Comparison of ENCODE assay signal across 27 mouse cellular contexts in genomic region chr2:37479559-37479958, GRCm38 (mm10).
"Had no signal": no experiment of that assay in that cellular context is flagged by ENCODE, and none has a peak within 500 bp of the region (broad histone marks: within the 10 kb centered on the region; RNA-seq: fewer than 3 reads in every experiment).

No protein-coding gene starts in this region.

- H3K9ac ChIP-seq: heart, embryonic 13.5 days; heart, embryonic 15.5 days; hindbrain, embryonic 13.5 days; hindbrain, embryonic 15.5 days; kidney, embryonic 15.5 days; limb, embryonic 12.5 days; liver, embryonic 13.5 days had no signal

- H3K4me1 ChIP-seq: heart, embryonic 13.5 days; heart, embryonic 15.5 days; hindbrain, embryonic 13.5 days; hindbrain, embryonic 15.5 days; kidney, embryonic 15.5 days; limb, embryonic 10.5 days; limb, embryonic 12.5 days had no signal

- H3K27me3 ChIP-seq: heart, embryonic 13.5 days; heart, embryonic 15.5 days; hindbrain, embryonic 13.5 days; hindbrain, embryonic 15.5 days; kidney, embryonic 15.5 days; limb, embryonic 12.5 days; liver, embryonic 13.5 days had no signal

- H3K4me3 ChIP-seq: heart, adult 2 months; heart, embryonic 13.5 days; heart, embryonic 15.5 days; hindbrain, embryonic 13.5 days; hindbrain, embryonic 15.5 days; kidney, embryonic 15.5 days; left cerebral cortex, adult 2 months; limb, embryonic 10.5 days; limb, embryonic 12.5 days; liver, embryonic 13.5 days had no signal

- DNase-seq: gastrocnemius, postnatal 14 days; gastrocnemius, postnatal 36 days; heart, adult 11 months; heart, adult 2 months; heart, postnatal 14 days; heart, postnatal 36 days; kidney, adult 11 months; kidney, adult 2 months; kidney, adult 9 months; kidney, postnatal 14 days; kidney, postnatal 36 days; layer of hippocampus, adult 9-11 months; layer of hippocampus, postnatal 36 days; liver; liver, embryonic 13.5 days had no signal

- H3K4me2 ChIP-seq: heart, embryonic 11.5 days; heart, embryonic 13.5 days; heart, embryonic 15.5 days; hindbrain, embryonic 13.5 days; hindbrain, embryonic 15.5 days; kidney, embryonic 15.5 days; limb, embryonic 12.5 days; liver, embryonic 13.5 days had no signal

- H3K9me3 ChIP-seq: heart, embryonic 13.5 days; heart, embryonic 15.5 days; hindbrain, embryonic 13.5 days; hindbrain, embryonic 15.5 days; kidney, embryonic 15.5 days; limb, embryonic 10.5 days; limb, embryonic 12.5 days; liver, embryonic 13.5 days had no signal

- ATAC-seq: hindbrain, postnatal 0 days; intestine, embryonic 16.5 days had no signal

- H3K27ac ChIP-seq: heart, adult 2 months; heart, embryonic 13.5 days; heart, embryonic 15.5 days; hindbrain, embryonic 13.5 days; hindbrain, embryonic 15.5 days; hindbrain, postnatal 0 days; kidney, embryonic 15.5 days; kidney, postnatal 0 days; left cerebral cortex, adult 2 months; limb, embryonic 10.5 days; limb, embryonic 12.5 days; liver, embryonic 13.5 days had no signal
